Mouse (Mus musculus): ENCODE data around the gene Gm16253. TPM values are rescaled to one million over a fixed set of nuclear protein-coding genes. Genes with fewer than 3 reads are reported as not detected.

The Gm16253 gene
- not detected in 2 replicates for polyA plus RNA-seq (2012; rRNA removed)

DNA sequence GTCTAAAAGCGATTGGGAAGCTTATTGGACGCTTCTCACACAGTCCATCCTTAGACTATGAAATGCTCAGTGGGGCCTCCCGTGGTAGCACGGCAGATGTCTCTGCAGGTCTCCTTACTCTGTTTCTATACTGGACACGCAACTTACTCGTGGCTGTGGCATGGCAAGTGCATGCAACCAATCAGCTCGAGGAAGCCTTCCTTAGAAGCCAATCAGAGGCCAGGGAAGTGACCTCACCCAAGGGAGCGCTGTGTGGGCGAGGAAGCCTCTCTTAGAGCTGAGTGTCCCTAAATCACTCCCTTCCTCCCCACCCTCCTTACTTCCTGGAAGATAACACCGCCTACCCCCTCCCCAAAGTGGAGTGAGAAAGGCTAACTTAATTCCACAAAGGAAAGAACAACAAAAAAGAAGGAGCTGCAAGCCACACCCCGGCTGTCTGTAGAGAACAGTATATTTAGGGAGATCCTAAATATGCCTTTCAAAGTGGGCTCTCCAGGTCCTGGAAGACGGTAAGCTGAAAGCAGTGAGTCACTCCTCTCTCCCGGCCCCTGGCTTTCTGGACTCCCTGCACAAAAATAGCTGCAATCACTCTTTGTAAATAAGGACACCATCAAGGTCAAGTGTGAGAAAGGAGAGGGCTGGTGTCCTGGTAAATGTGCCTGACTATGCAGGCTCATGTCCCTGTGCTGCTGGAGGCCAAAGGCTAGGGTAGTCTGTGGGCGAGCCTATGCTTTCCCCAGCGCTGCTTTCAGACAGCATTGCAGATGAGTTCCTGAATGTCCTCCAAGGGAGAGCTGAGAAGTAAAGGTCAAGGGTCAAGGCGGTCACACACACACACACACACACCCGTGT lies at the start of gene Gm16253:
TSS of gene Gm16253 (plus strand) at position 295 of the 852 bp plus-strand sequence.
- WGBS: 8% methylated on average over 17 of the region's 17 CpGs
- Histone ChIP-seq H3K4me3 (replicated peaks; ENCODE audit: extremely low read depth, low read depth, low read length) (peak within 1 kb of the TSS; percentile 22), H3K4me1 (ENCODE audit: control insufficient read depth, insufficient read depth, low read length) (peaks cover 31% of the 10 kb centered on the region)
- peak; percentile 85 for DNase-seq
- TF ChIP-seq CTCF (IDR thresholded peaks at IDR 0.05; ENCODE audit: insufficient read depth, low read length) (0 out of 2 replicates have a peak, but pooled peaks have one; percentile 0), POLR2A (IDR thresholded peaks at IDR 0.05; ENCODE audit: borderline replicate concordance, extremely low read depth, low read depth, low read length) (peak; percentile 79; the same call in 1 of the 2 replicates)

DNA sequence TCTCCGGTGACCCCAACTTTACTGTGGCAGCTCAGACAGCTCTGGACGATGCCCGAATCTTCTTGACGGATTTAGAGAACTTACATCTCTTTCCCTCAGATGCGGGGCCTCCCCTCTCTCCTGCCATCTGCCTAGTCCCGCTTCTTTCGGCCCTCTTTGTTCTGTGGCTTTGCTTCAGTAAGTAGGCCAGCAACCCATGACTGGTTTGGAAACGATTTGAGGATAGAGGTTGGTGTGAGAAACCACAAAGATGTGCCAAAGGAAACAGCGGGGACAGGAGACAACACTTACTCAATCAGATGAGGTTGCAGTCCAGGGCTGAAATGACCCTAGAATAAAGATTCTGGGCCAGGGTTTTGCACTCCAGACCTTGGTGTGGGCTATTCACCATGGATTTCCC lies 48.3 kb upstream of the Gm16253 start:
- no peak for DNase-seq
- 60% methylated on average over 9 of the region's 9 CpGs for WGBS
- no peak for TF ChIP-seq POLR2A (IDR thresholded peaks at IDR 0.05; ENCODE audit: borderline replicate concordance, extremely low read depth, low read depth, low read length)
- TF ChIP-seq CTCF (IDR thresholded peaks at IDR 0.05; ENCODE audit: insufficient read depth, low read length): no peak
- no peaks in the 10 kb centered on the region for H3K4me1 ChIP-seq (ENCODE audit: control insufficient read depth, insufficient read depth, low read length)
- no peak overlapping the region for H3K4me3 ChIP-seq (replicated peaks; ENCODE audit: extremely low read depth, low read depth, low read length)

DNA sequence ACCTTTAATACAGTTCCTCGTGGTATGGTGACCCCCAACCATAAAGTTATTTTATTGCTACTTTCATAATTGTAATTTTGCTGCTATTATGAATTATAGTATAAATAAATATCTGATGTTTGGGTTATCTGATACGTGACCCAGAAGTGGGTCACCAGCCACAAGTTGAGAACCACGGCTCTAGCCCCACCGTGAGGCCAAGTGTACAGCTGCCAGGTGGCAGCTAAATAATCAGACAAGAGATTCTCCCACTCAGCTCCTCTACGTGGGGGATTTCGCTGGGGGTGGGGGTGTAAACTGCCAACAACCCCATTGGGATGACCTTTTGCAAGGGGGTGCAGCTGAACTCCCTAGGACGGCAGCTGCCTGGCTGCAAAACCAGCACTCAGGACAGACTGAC lies 44.7 kb upstream of the Gm16253 start:
- 39% methylated on average over 7 of the region's 7 CpGs for WGBS
- Histone ChIP-seq H3K4me3 (replicated peaks; ENCODE audit: extremely low read depth, low read depth, low read length) (no peak overlapping the region), H3K4me1 (ENCODE audit: control insufficient read depth, insufficient read depth, low read length) (no peaks in the 10 kb centered on the region)
- no peak for DNase-seq
- TF ChIP-seq POLR2A (IDR thresholded peaks at IDR 0.05; ENCODE audit: borderline replicate concordance, extremely low read depth, low read depth, low read length) (no peak), CTCF (IDR thresholded peaks at IDR 0.05; ENCODE audit: insufficient read depth, low read length) (no peak)

DNA sequence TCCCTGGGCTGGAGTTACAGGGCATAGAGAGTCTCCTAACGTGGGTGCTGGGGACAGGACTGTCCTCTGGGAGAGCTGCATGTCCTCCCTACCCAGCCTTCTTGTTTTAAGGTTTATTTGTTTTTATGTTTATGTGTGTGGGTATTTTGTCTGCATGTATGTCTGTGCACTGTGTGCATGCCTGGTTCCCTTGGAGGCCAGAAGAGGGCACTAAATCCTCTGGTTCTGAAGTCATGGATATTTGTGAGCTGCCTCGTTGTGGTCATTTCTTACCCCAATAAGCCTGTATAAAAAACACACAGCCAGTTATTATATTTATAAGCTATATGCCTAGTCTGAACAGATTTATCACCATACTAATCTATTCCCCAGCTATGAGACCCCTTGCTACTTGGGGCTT lies 42.5 kb upstream of the Gm16253 start:
- 61% methylated on average over 2 of the region's 2 CpGs for WGBS
- no peak overlapping the region for H3K4me3 ChIP-seq (replicated peaks; ENCODE audit: extremely low read depth, low read depth, low read length)
- DNase-seq: no peak
- no peaks in the 10 kb centered on the region for H3K4me1 ChIP-seq (ENCODE audit: control insufficient read depth, insufficient read depth, low read length)
- no peak for TF ChIP-seq CTCF (IDR thresholded peaks at IDR 0.05; ENCODE audit: insufficient read depth, low read length)
- TF ChIP-seq POLR2A (IDR thresholded peaks at IDR 0.05; ENCODE audit: borderline replicate concordance, extremely low read depth, low read depth, low read length): no peak

DNA sequence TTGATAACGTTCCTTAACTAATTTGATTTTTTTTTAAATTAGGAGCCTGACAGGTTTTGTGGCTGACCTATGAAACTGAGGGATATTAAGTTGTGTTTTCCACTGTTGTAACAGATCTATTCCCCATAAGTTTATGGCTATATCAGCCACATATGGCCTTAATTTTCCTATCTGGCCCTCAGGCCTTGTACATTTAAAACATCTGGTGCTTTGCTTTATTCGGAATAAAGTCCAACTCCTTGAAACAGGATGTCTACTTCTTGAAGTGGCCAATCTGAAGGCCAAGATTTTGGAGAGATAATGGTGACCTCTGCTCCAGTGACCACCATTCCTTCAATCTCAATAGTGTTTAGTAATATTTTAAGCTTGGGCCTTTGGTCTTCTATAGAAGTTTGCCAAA lies 37.5 kb upstream of the Gm16253 start:
- DNase-seq: no peak
- no peak for TF ChIP-seq CTCF (IDR thresholded peaks at IDR 0.05; ENCODE audit: insufficient read depth, low read length)
- no peak for TF ChIP-seq POLR2A (IDR thresholded peaks at IDR 0.05; ENCODE audit: borderline replicate concordance, extremely low read depth, low read depth, low read length)
- 69% methylated on average over 2 of the region's 2 CpGs for WGBS
- no peaks in the 10 kb centered on the region for H3K4me1 ChIP-seq (ENCODE audit: control insufficient read depth, insufficient read depth, low read length)
- H3K4me3 ChIP-seq (replicated peaks; ENCODE audit: extremely low read depth, low read depth, low read length): no peak overlapping the region

DNA sequence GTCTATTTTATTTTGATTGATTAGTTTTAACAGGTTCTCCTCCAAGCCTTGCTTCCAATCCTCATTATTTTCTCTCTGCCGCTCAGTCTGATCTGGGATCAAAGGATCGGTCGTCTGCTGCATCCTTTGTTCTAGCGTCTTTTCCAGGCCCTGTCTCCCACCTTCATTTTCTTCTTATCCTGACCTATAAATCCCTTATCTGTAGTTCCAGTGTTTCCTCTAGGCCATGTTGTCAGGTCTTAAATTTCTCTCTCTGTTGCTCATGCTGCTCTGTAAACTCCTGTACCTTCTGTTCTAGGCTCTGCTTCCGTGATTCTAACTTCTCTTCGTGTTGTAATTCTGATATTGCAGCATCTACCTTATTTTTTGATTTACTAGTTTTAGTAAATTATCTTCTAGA lies 36.0 kb upstream of the Gm16253 start:
- 65% methylated on average over 6 of the region's 6 CpGs for WGBS
- TF ChIP-seq CTCF (IDR thresholded peaks at IDR 0.05; ENCODE audit: insufficient read depth, low read length) (no peak), POLR2A (IDR thresholded peaks at IDR 0.05; ENCODE audit: borderline replicate concordance, extremely low read depth, low read depth, low read length) (no peak)
- Histone ChIP-seq H3K4me3 (replicated peaks; ENCODE audit: extremely low read depth, low read depth, low read length) (no peak overlapping the region), H3K4me1 (ENCODE audit: control insufficient read depth, insufficient read depth, low read length) (no peaks in the 10 kb centered on the region)
- no peak for DNase-seq

DNA sequence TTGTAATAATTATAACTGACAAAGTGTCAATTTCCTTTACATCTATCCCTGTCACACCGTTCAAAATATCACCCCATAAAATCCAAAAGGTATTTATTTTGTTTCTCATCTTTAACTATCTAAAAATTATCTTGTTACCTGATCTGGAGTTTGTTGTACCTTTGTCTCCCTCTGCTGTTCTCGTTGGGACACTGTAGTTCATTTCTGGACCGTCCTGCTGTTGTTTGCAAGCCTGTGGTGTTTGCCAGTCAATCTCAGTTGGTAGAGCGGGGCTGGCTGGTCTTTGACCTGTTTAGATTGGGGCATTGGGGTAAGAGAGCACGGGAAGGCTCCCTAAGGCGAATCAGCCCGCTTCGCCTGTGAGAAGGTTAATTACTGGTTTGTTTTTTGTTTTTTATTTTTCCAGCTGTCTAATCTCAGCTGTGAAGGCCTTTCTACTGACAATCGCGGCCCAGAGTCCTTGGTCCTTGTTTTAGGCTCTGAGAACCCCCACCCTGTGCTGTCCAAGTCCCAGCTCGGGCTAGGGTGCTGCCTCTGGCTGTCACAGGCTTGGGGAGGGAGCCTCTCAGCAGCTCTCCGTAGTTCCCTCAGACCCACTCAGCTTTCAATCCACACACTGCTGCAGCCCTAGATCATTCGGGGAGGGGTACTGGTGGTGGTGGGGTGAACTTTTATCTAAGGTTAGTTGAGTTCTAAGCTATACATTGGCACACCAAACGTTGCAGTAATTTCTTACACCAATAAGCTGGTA lies 35.3 kb upstream of the Gm16253 start:
- 29% methylated on average over 14 of the region's 14 CpGs for WGBS
- no peak overlapping the region for H3K4me3 ChIP-seq (replicated peaks; ENCODE audit: extremely low read depth, low read depth, low read length)
- TF ChIP-seq CTCF (IDR thresholded peaks at IDR 0.05; ENCODE audit: insufficient read depth, low read length): no peak
- TF ChIP-seq POLR2A (IDR thresholded peaks at IDR 0.05; ENCODE audit: borderline replicate concordance, extremely low read depth, low read depth, low read length): no peak
- no peaks in the 10 kb centered on the region for H3K4me1 ChIP-seq (ENCODE audit: control insufficient read depth, insufficient read depth, low read length)
- DNase-seq: no peak

DNA sequence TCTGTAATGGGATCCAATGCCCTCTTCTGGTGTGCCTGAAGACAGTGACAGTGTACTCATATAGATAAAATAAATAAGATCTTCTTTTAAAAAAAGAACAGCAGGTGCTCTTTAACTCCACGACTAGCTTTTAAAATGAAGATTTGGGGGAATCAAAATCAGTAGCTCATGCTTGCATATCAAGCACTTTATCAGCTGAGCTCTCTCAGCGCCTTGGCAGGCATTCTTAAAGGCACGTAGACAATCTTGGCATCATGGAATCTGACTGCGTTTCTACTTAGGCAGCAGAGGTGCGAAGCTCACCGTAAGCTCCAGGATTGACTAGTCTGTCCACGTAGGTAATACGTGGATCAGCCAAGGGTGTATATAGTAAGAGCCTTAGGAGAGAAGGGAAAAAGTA lies 34.2 kb upstream of the Gm16253 start:
- H3K4me1 ChIP-seq (ENCODE audit: control insufficient read depth, insufficient read depth, low read length): no peaks in the 10 kb centered on the region
- TF ChIP-seq POLR2A (IDR thresholded peaks at IDR 0.05; ENCODE audit: borderline replicate concordance, extremely low read depth, low read depth, low read length) (no peak), CTCF (IDR thresholded peaks at IDR 0.05; ENCODE audit: insufficient read depth, low read length) (no peak)
- no peak for DNase-seq
- 73% methylated on average over 8 of the region's 8 CpGs for WGBS
- H3K4me3 ChIP-seq (replicated peaks; ENCODE audit: extremely low read depth, low read depth, low read length): no peak overlapping the region

DNA sequence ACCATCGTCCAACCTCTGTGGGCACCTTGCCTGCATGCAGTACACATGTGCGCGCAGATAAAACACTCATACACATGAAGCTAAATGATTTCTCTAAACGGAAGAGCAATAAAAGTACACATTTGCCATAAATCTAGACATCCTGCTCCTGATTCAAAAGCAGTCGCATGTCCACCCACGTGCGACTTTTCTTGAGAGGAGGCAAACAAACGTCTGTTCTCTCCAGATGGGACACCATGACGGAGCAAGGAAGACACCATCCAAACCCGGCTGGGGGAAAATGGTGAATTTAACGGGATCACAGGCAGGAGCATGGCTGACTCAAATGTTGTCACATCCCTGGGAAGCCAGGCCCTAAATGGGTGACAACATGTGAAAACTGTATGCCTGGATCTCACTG lies 33.4 kb upstream of the Gm16253 start:
- TF ChIP-seq POLR2A (IDR thresholded peaks at IDR 0.05; ENCODE audit: borderline replicate concordance, extremely low read depth, low read depth, low read length) (no peak), CTCF (IDR thresholded peaks at IDR 0.05; ENCODE audit: insufficient read depth, low read length) (no peak)
- Histone ChIP-seq H3K4me1 (ENCODE audit: control insufficient read depth, insufficient read depth, low read length) (no peaks in the 10 kb centered on the region), H3K4me3 (replicated peaks; ENCODE audit: extremely low read depth, low read depth, low read length) (no peak overlapping the region)
- WGBS: 87% methylated on average over 11 of the region's 11 CpGs
- no peak for DNase-seq

Measured in lung, adult 2 months (tissue).